Mouse (Mus musculus) CH12.LX (cell line): Measurements from ENCODE around the gene Tpm1.

Experiments
- CTCF ChIP-seq, 2 experiments: IDR thresholded peaks in 1 of 2; conservative IDR thresholded peaks in 1 of 2; 2 replicates each; pipeline ENCODE4 v1.5.1; 2011 to 2012; ENCODE audit warnings: low read depth in 2 of 2, low read length in 2 of 2, improper control_type of control experiment in 1 of 2, inconsistent platforms in 1 of 2, mild to moderate bottlenecking in 1 of 2, moderate library complexity in 1 of 2
- RCOR1 ChIP-seq: conservative IDR thresholded peaks from 2 replicates; pipeline ENCODE4 v1.6.1; 2012; ENCODE audit warnings: low read depth, mild to moderate bottlenecking, inconsistent platforms, low read length, improper control_type of control experiment
- USF1 ChIP-seq: IDR thresholded peaks from 2 replicates; pipeline ENCODE4 v1.6.1; 2014; ENCODE audit warnings: low read depth, mild to moderate bottlenecking, inconsistent platforms, low read length, improper control_type of control experiment

- TF ChIP-seq CTCF (conservative IDR thresholded peaks at IDR 0.05 in 1 of 2, IDR thresholded peaks at IDR 0.05 in 1 of 2; ENCODE audit: low read depth in 2 of 2, low read length in 2 of 2): no peak
- TF ChIP-seq RCOR1: no peak
- no peak for TF ChIP-seq USF1
Observed at GRCm38 (mm10) chr9:67032611-67033010, 16.6 kb downstream of the Tpm1 start.
